Comparison of ENCODE assay signal across 8 mouse cellular contexts in genomic region chr2:127586694-127587513, GRCm38 (mm10). TPM values are rescaled to one million over a fixed set of nuclear protein-coding genes. Genes with fewer than 3 reads are reported as not detected.
DNase-seq lines count a peak whose midpoint lies in the region; ATAC-seq and TF ChIP-seq lines count a peak whose summit lies in the region.

Zfp661 (minus strand) TSS chr2:127587094.
Mrps5 (plus strand) TSS chr2:127587222.

- 3% methylated on average over 39 of the region's 39 CpGs for WGBS in forebrain, embryonic 16.5 days
- 4% methylated on average over 39 of the region's 39 CpGs for WGBS in lung, embryonic 14.5 days
- WGBS in olfactory bulb, adult 2 months, result 3% methylated on average over 39 of the region's 39 CpGs
- 4% methylated on average over 39 of the region's 39 CpGs for WGBS in thymus, adult 2 months

- H3K27me3 ChIP-seq in G1E (ENCODE audit: insufficient read depth, low read length), result no peaks in the 10 kb centered on the region
- no peaks in the 10 kb centered on the region for H3K27me3 ChIP-seq in forebrain, embryonic 16.5 days (replicated peaks; ENCODE audit: control insufficient read depth, insufficient read depth, low read length)
- no peaks in the 10 kb centered on the region for H3K27me3 ChIP-seq in lung, embryonic 14.5 days (ENCODE audit: insufficient read depth, low read length)
- H3K27me3 ChIP-seq in thymus, adult 2 months (ENCODE audit: control insufficient read depth, insufficient read depth, low read length), result no peaks in the 10 kb centered on the region

- peak within 1 kb of the TSS; percentile 96 for H3K9ac ChIP-seq in forebrain, embryonic 16.5 days (replicated peaks; ENCODE audit: low read depth, low read length)
- H3K9ac ChIP-seq in lung, embryonic 14.5 days, result peak within 1 kb of the TSS; percentile 72

- H3K9me3 ChIP-seq in G1E (replicated peaks), result no peaks in the 10 kb centered on the region
- no peaks in the 10 kb centered on the region for H3K9me3 ChIP-seq in forebrain, embryonic 16.5 days (ENCODE audit: control insufficient read depth, low read length)
- no peaks in the 10 kb centered on the region for H3K9me3 ChIP-seq in lung, embryonic 14.5 days (ENCODE audit: low read depth, low read length)

- ATAC-seq in G1E (ENCODE audit: extremely low read depth, insufficient number of reproducible peaks, low FRiP score, poor library complexity, severe bottlenecking), result peak; percentile 56
- peak; percentile 81 for ATAC-seq in forebrain, embryonic 16.5 days
- ATAC-seq in lung, embryonic 14.5 days (ENCODE audit: insufficient read depth), result peak; percentile 84

- H3K27ac ChIP-seq in forebrain, embryonic 16.5 days (ENCODE audit: low read length), result peak within 1 kb of the TSS; percentile 95
- peak within 1 kb of the TSS; percentile 100 for H3K27ac ChIP-seq in layer of hippocampus, adult 2 months
- peak within 1 kb of the TSS; percentile 81 for H3K27ac ChIP-seq in lung, embryonic 14.5 days (ENCODE audit: low read depth)
- H3K27ac ChIP-seq in olfactory bulb, adult 2 months (ENCODE audit: insufficient read depth, low read depth, low read length), result peak within 1 kb of the TSS; percentile 95
- H3K27ac ChIP-seq in thymus, adult 2 months (ENCODE audit: control insufficient read depth, insufficient read depth, low read length), result peak within 1 kb of the TSS; percentile 9; the same call in 1 of the 2 replicates

- no peak for TF ChIP-seq CTCF in G1E (IDR thresholded peaks at IDR 0.05; ENCODE audit: low read depth, low read length)
- peak; percentile 48 for TF ChIP-seq CTCF in layer of hippocampus, adult 2 months (conservative IDR thresholded peaks at IDR 0.05)
- TF ChIP-seq CTCF in lung, embryonic 14.5 days (IDR thresholded peaks at IDR 0.05; ENCODE audit: low read depth), result no peak
- TF ChIP-seq CTCF in olfactory bulb, adult 2 months (IDR thresholded peaks at IDR 0.05; ENCODE audit: insufficient read depth, low read depth, low read length), result no peak
- peak; percentile 31; the same call in 1 of the 2 replicates for TF ChIP-seq CTCF in thymus, adult 2 months (IDR thresholded peaks at IDR 0.05; ENCODE audit: borderline replicate concordance, control insufficient read depth, extremely low read depth, insufficient read depth, low read length, poor library complexity)

- intact Hi-C loops in heart, postnatal 36 days (cut with DNase I), result no loop called here

- DNase-seq in G1E (ENCODE audit: low spot score), result peak; percentile 75
- DNase-seq in cerebellum, adult 18-20 months, result peak; percentile 81 to 86
- peak; percentile 86 to 91 for DNase-seq in heart, postnatal 36 days
- DNase-seq in layer of hippocampus, adult 2 months (ENCODE audit: low spot score in 2 of 2), result peak; percentile 77
- peak; percentile 85 for DNase-seq in lung, embryonic 14.5 days
- peak; percentile 79 for DNase-seq in thymus, adult 2 months

- peaks cover 45% of the 10 kb centered on the region for H3K4me1 ChIP-seq in G1E (ENCODE audit: insufficient read depth, low read depth, low read length)
- H3K4me1 ChIP-seq in forebrain, embryonic 16.5 days (replicated peaks; ENCODE audit: control insufficient read depth, insufficient read depth, low read length), result peaks cover 29% of the 10 kb centered on the region
- peaks cover 6% of the 10 kb centered on the region; the same call in 1 of the 2 replicates for H3K4me1 ChIP-seq in lung, embryonic 14.5 days (ENCODE audit: insufficient read depth)
- H3K4me1 ChIP-seq in olfactory bulb, adult 2 months (ENCODE audit: control insufficient read depth, insufficient read depth, low read length), result peaks cover 3% of the 10 kb centered on the region
- H3K4me1 ChIP-seq in thymus, adult 2 months (replicated peaks; ENCODE audit: control insufficient read depth, insufficient read depth, low read length), result peaks cover 22% of the 10 kb centered on the region

- peaks cover 29% of the 10 kb centered on the region for H3K36me3 ChIP-seq in G1E (replicated peaks)
- no peaks in the 10 kb centered on the region; the same call in 1 of the 2 replicates for H3K36me3 ChIP-seq in forebrain, embryonic 16.5 days (ENCODE audit: control insufficient read depth, insufficient read depth)
- H3K36me3 ChIP-seq in lung, embryonic 14.5 days (ENCODE audit: insufficient read depth), result peaks cover 10% of the 10 kb centered on the region; the same call in 1 of the 2 replicates
- no peaks in the 10 kb centered on the region for H3K36me3 ChIP-seq in thymus, adult 2 months (ENCODE audit: control insufficient read depth, insufficient read depth, low read length)

- peak within 1 kb of the TSS; percentile 94 for H3K4me3 ChIP-seq in G1E (ENCODE audit: low read depth, low read length)
- peak within 1 kb of the TSS; percentile 97 for H3K4me3 ChIP-seq in forebrain, embryonic 16.5 days (replicated peaks; ENCODE audit: low read length)
- H3K4me3 ChIP-seq in layer of hippocampus, adult 2 months, result peak within 1 kb of the TSS; percentile 79
- peak within 1 kb of the TSS; percentile 94 for H3K4me3 ChIP-seq in lung, embryonic 14.5 days (ENCODE audit: low read depth, low read length)
- peak within 1 kb of the TSS; percentile 60 for H3K4me3 ChIP-seq in olfactory bulb, adult 2 months (ENCODE audit: insufficient read depth, low read depth, low read length)
- H3K4me3 ChIP-seq in thymus, adult 2 months (ENCODE audit: control insufficient read depth, insufficient read depth, low read length), result peak within 1 kb of the TSS; percentile 61

- TF ChIP-seq POLR2A in olfactory bulb, adult 2 months (IDR thresholded peaks at IDR 0.05; ENCODE audit: insufficient read depth, low read depth, low read length), result peak; percentile 29; the same call in 1 of the 2 replicates
- TF ChIP-seq POLR2A in thymus, adult 2 months (IDR thresholded peaks at IDR 0.05; ENCODE audit: control insufficient read depth, extremely low read depth, insufficient read depth, low read length, poor library complexity), result 0 out of 2 replicates have a peak, but pooled peaks have one; percentile 22

- peak within 1 kb of the TSS; percentile 71 for H3K4me2 ChIP-seq in forebrain, embryonic 16.5 days (ENCODE audit: low read length)
- H3K4me2 ChIP-seq in lung, embryonic 14.5 days, result peak within 1 kb of the TSS; percentile 84

RNA-seq across cellular contexts. Expression of gene Zfp661, which starts in this region (rescaled TPM):
- total RNA-seq in G1E (2014; fragmentation: Nextera tagmentation) (5.1 and 6.5 TPM in 2 replicates), G1E (2017) (6.3 and 7.1 TPM in 2 replicates)
- 0.22 and 0.24 TPM in 2 replicates for polyA plus RNA-seq in G1E (2012)
- polyA plus RNA-seq in forebrain, embryonic 16.5 days (2015; fragmentation: Nextera tagmentation; extraction: Ambion mirVana), result 11.0 and 11.7 TPM in 2 replicates
- total RNA-seq in heart, postnatal 36 days (2021), result 1 to 10 TPM; 1.3 to 1.6 TPM
- total RNA-seq in layer of hippocampus, adult 2 months (2021), result 1 to 10 TPM; 7.8 to 8.6 TPM
- 4.4 and 4.9 TPM in 2 replicates for polyA plus RNA-seq in lung, embryonic 14.5 days (2014; fragmentation: Nextera tagmentation; extraction: Ambion mirVana)
- not detected in 2 replicates for polyA plus RNA-seq in olfactory bulb, adult 2 months (2012; ENCODE audit: insufficient read depth, insufficient read length, low replicate concordance, missing spikeins)
- 2.3 and 3.2 TPM in 2 replicates for polyA plus RNA-seq in thymus, adult 2 months (2012; rRNA removed)

RNA-seq across cellular contexts. Expression of gene Mrps5, which starts in this region (rescaled TPM):
- total RNA-seq in G1E (2014; fragmentation: Nextera tagmentation), result 52.3 and 55.8 TPM in 2 replicates
- total RNA-seq in G1E (2017), result 82.4 and 95.1 TPM in 2 replicates
- polyA plus RNA-seq in G1E (2012), result 187 and 194 TPM in 2 replicates
- polyA plus RNA-seq in forebrain, embryonic 16.5 days (2015; fragmentation: Nextera tagmentation; extraction: Ambion mirVana), result 173 and 184 TPM in 2 replicates
- total RNA-seq in heart, postnatal 36 days (2021), result 10 to 100 TPM; 95.9 to 98.5 TPM
- 10 to 100 TPM; 91.9 TPM for total RNA-seq in layer of hippocampus, adult 2 months (2021)
- 127 and 133 TPM in 2 replicates for polyA plus RNA-seq in lung, embryonic 14.5 days (2014; fragmentation: Nextera tagmentation; extraction: Ambion mirVana)
- not detected in 2 replicates for polyA plus RNA-seq in olfactory bulb, adult 2 months (2012; ENCODE audit: insufficient read depth, insufficient read length, low replicate concordance, missing spikeins)
- polyA plus RNA-seq in thymus, adult 2 months (2012; rRNA removed), result 84.0 and 91.9 TPM in 2 replicates

Comparison
In these comparisons a context has a peak if more than half of its experiments do, and no peak if none do; other contexts are left out.
1. Peak in every context shown above with its lines: DNase-seq, ATAC-seq, H3K4me3 ChIP-seq and H3K27ac ChIP-seq.
2. CTCF ChIP-seq: peak in layer of hippocampus, adult 2 months (single experiment) and thymus, adult 2 months (single experiment); none in G1E (single experiment), lung, embryonic 14.5 days (single experiment) and olfactory bulb, adult 2 months (single experiment).
3. H3K27ac ChIP-seq: peak in every context shown above with its lines; median percentile 100 in layer of hippocampus, adult 2 months; 95 in forebrain, embryonic 16.5 days; 95 in olfactory bulb, adult 2 months; 81 in lung, embryonic 14.5 days; 9 in thymus, adult 2 months.